Mouse (Mus musculus) thymus, postnatal 4 days (tissue): ENCODE measurements at regions not wholly inside any gene's neighbourhood (a gene's known extent, or its start where the extent isn't known, plus 50 kb on each side); places are given as distances from the start of the nearest gene placed in this dataset.

ENCODE experiments used
- DNase-seq: peaks from one replicate; pipeline ENCODE4 v3.0.0; 2021

DNA sequence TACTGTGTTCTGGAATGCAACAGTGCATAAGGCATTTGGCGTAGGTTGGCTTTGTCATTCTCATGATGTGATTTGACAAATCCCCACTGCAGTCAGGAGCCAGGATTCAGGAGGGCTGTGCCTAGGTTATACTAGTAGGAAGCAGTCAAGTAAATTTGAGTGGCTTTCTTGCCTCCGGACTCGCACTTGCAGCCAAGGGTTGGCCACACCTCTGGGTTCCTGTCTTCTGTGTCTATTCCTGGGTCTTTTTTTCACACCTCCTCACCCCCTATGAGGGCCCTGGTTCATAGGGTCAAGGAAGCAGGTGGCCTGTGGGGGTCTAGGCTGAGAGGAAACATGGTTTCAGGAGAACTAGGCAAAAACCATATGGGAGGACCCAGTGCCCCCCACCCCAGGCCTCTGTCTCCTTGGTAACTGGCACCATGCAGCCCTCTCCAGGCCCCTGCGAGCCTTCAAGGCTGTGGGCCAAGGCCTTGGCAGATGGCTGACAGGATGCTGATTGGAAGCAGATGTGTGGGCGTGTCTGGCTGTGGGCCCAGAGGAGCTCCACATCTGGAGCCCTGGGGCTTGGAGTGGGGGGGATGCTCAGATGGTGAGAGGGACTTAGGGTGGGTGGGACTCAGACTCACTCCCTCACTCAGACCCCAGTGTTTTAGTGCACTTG lies 195.7 kb downstream of the Rgs3 start:
- DNase-seq = peak; percentile 66

DNA sequence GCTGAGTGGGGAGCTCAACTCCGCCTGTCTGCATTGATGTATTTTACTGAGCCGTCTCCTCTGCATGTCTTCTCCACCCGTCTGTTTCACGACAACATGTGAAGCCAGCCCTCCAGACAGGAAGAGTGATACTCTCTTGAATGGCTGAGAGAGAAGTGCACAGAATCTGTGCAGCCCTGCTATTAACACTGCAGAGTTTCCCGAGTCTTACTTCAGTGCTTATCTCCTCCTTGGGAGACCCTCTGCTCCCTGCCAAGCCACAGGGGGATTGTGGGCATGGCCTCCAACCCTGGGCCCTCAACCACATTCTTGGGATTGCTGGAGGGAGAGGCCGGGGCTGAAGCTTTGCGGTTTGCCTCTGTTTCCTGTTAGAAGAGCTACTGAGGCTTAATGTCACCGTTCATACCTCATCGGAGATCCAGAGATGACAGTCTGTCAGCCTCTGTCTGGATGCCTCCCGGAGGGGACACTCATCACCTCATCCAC lies 197.1 kb downstream of the Rgs3 start:
- peak; percentile 62 for DNase-seq

DNA sequence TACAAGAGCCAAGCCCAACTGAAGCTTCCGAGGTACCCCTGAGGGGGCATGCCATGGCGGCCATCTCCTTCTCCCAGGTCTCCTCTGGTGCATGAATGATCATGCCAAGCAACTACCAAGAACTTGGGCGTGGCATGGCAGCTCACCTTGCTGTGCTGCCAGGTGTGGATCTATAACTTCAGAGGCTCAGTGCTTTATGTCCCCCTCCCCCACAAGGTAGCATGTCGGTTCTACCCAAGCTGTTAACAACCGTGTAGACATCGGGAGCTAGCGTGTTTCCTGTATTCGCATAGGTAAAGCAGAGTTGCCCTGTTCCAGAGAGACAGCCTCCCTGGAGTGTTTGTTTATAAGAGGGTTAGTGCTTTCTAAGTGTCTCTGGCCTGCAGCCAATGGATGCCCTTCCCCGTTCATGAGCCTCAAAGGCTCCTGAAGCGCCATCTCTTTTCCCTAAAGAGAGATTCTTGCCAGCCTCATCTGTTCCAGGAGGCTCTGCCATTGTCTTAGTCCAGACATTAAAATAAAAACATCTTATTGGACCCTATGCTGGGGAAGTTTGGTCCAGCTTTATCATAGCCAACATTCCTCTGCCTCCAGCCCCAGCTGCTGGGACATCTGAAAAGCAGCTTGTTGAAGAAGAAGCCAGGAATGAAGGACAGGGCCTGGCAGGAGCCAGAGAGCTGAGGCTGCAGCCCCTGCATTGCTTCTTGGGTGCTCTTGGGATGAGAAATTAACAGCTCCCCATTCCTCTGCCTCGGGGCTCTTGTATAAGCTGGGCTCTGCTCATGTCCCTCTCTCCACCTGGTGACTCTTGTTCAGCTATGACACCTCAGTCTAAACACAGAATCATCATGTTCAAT lies 201.3 kb downstream of the Rgs3 start:
- DNase-seq = no peak

DNA sequence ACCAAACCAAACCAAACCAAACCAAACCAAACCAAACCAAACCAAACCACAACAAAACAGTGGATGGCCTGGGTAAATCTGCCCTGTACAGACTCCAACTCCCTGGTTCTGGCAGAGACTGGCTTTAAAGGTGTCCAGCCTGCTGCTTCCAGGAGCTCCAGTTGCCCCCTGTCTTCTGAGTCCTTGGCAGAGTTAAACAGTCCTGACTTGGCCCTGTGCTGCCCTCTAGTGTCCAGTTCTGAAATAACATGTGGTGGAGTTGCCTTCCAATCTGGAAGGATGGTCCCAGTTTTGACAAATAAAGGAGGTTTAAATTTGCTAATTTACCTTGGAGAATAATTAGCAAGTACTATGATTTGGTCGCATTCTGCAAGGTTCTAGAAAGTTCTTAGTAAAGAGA lies 202.0 kb downstream of the Rgs3 start:
- DNase-seq = peak; percentile 90

DNA sequence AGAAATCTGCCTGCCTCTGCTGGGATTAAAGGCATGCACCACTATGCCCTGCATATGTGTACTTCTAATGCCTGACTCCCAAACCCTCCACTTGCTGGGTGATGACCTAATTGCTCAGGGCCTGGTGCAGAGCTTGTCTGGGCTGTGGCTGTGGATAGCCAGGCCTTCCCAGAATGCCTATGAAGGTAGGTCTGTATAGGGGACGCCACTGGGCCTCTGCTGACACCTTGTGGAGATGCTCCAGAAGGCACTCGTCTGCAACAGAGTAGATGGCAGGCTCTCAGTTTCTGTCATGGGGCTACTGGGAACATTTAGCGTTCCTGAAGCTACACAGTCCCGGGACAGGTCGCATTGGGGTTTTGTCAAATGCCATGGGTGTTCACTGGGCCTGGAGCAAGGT lies 201.4 kb upstream of the Zfp618 start:
- DNase-seq = peak; percentile 91

DNA sequence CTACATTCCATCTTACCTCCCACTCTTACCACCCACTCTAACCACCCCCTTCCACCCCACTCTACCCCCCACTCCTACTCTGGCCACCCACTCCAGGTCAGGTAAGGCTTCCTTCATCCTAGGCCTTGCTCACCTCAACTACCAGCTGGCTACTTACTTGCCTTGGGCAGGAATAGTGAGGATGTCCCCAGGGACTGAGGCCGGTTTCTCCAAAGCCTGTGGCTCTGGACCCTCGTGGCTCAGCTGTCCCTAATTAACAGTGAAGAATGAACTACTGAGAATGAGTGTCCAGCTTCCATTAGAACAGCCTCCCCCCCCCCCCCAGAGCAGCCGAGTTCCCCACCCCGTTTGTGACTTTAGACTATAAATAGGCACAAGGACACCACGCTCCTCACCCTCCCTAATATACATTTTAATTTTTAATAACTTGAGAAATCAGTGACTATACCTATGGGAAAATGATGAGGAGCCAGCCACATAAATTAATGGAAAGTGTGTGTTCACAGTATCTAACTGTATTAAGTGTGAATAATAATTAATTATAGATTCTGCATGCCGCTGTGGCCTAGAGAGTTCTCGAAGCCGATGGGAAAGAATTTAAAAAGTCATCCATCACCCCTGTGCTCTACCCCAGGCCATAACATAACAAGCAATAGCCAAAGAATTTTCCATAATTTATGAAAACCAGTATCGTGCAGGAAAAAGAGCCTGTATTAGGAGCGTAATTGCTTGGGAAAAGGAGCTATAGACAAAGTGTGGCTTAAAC lies 195.7 kb upstream of the Zfp618 start:
- no peak for DNase-seq

DNA sequence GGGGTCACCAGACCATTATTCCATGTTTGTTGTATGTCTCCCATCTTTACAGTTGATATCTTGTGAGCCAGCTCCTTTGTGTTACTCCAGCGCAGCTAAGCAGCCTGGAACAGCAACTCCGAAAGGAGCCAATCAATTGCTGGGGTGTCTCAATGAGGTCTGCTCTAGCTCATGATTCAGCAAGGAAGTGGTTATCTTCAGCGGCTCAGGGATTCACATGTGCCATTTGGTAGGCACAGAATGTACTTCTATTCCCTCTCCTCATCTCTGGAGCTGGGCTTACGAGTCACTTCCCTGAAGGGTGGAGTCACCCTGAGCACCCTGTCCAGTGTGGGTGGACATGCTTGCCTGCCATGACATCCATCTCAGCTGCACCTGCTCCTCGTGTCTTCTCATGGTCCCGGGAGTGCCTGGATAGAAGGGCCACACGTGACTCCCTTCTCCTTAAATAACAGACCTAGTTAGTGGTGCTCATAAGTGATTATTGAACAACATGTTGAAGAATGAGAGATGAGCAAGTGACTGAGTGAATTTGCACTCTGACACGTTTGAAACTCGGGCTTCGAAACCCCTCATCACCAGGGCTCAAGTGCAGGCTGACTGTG lies 190.3 kb upstream of the Zfp618 start:
- DNase-seq = no peak

DNA sequence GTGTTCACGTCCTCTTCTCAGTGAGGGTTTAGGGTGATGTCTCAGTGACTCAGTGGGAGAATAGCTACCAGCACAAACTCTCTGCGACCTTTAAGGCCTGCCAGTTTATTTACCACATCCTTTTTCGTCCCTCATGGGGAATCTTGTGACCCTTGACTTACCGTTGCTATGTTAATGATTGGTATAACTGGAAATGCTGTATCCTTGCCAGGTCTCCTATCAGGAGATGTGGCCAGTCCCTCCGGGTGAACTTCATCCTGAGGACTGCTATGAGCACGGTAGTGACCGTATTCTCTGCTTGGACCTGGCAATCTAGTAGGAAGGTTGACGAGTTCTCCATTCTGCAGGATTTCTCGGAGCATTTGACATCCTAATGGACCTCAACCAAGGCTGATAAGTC lies 188.5 kb upstream of the Zfp618 start:
- no peak for DNase-seq

DNA sequence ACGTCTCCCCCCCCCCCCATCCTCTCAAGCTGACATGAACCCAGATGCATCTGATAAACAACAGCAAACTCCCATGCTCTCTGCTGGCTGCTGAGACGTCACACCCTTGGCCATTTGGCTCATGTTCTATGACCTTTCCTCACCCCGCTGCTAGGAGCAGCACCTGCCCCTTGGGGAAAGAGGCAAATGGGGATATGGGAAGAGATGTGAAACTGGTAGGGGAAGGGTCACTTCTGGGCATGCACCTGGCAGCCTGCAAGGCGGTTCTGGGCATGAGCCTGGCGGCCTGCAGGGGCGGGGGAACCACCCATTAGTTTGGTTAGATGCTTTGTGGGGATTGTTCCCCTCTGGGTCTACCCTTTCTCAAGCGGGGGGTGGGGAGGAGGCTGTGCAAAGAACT lies 187.9 kb upstream of the Zfp618 start:
- no peak for DNase-seq

DNA sequence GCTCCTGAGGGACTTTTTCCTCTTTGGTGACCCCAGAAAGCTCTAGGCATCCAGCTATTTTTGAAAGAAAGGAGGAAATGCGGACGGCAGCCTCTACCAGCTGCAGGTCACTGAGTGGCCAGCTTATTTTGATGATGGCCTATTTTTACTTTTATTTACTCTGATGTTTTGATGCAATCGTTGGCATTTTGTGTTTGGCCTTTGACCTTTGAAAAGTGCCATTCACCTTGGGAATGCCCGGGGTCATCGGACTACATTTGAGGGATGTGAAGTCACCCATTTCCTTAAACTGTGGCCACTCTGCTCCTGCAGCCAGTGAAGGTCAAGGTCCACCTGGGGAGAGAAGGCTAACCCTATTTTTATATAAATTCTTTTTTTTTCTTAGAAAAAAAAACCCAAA lies 186.8 kb upstream of the Zfp618 start:
- no peak for DNase-seq

DNA sequence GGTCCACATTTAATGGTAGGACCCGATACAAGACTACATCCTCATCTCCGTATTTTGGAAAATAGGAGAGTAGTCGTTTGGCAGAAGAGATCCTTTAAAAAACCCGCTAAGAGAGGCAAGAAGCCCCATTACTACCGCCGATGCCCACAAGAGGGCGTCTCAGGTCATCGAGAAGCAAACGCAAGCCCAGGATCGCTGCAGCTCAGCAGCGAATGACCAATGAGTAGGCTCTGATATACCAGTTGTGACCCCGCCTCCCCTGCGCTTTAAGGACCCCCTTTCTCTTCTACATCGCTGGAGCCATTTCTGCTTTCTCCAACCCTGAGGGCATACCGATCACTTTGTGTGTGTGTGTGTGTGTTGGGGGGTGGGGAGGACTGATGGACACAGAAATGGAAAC lies 185.0 kb upstream of the Zfp618 start:
- DNase-seq = peak; percentile 98

DNA sequence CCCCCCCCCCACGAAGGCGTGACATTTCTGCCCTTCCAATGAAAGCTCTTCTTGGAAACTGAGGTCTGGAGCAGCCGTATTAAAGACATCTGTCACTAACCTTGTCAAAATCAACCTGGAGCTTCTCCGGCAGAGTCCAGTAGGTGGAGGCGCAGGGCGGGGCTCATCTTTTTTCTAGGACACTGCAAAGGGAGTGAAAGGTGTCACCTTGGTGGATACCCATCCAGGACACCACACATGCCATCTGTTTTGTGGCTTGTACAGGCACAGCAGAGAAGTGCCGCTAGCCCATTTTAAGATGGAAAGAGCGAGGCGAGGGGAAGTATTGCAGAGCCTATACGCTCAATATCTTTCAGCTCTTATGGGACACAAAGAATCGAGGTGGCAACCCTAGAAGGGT lies 184.5 kb upstream of the Zfp618 start:
- DNase-seq = peak; percentile 56

DNA sequence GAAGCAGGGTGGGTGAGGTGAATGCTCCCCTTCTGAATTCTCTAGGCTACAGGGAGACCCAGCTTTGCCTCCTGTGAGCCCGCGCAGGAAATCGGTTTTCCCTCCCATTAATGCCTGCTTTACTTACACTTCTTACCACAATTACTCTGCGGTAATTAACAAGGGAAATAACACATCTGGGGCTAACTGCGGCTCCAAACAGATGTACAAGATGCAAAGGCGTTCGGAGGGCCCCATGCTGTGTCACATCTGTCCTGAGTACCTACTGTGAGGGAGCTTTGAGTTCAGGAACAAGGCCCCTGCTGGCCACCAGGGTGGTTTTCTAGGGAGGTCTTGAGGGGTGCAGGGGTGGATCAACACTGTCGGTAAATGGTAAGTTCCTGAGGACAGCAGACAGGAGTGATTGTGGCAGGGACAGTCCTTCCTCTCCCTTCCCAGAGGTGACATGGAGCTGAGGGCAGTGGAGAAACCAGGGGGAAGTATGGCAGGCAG lies 184.0 kb upstream of the Zfp618 start:
- peak; percentile 62 for DNase-seq

DNA sequence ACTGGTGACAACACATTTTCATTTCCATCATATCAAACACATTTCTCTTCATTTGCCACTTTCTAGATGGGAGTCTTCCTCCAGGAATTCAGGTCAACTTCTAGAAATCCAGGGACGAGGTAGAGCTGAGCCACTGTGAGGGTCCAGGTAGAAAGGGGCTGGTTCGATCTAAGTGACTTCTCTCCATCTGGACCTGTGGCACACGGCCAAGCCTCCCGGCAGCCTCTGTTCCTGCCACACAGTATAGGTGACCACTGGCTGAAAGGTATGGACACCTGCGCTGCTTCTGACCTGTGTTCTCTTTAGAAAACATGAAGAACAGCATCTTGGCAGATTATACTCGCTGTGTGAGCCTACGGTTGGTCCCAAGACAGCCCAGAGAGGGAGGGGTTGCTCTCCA lies 179.7 kb upstream of the Zfp618 start:
- DNase-seq = no peak

DNA sequence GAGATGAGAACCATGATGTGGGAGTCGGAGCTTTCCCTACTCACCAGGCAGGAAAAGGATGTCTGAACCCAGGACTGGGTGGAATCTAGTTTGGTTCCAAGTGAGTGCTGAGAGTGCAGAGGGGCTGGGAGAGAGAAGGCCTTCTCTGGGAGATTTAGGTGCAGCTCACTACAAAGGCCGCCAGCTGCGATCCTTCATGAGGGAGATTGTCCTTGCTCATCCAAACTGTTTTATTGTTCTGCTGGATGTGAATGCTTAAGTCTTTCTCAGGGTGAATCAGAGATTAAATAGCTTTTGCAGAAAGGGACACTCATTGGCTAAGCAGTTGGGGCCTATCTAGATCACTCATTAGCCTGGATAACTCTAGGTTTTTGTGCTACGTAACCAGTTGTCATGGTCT lies 175.7 kb upstream of the Zfp618 start:
- peak; percentile 7 for DNase-seq

DNA sequence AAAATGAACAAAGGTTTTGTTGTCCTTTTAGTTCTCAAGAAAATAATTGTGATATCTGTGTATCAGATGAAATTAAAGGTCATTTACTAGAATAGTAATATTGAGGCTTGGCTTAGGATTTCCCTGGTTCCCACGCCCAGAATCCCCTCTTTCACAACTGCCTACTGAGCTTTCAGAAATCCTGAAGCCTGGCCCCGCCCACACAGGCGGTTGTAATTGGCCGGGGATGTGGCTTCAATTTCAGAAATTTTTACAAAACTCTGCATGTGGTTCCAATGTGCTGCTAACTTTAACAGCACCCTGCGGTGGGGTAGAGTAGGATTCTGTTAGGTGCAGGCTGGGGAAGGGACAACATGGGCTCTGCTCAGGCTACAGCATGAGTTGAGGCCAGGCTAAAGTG lies 171.8 kb upstream of the Zfp618 start:
- DNase-seq = peak; percentile 75

DNA sequence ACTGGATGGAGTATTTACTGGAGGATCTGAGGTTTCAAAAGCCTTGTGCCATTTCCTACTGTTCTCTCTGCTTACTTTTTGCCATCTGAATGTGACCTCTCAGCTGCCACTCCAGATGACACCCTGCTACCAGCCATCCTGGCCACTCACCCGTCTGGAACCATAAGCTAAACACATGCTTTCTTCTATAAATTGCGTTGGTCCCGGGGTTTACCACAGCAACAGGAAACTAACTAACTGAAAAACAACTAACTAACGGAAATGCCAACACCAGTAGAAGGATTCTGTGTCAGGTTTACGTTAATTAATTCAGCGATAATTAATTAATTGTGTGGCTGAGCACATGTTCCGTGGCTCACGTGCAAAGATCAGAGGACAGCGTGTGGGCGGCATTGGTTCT lies 169.8 kb upstream of the Zfp618 start:
- peak; percentile 31 for DNase-seq

DNA sequence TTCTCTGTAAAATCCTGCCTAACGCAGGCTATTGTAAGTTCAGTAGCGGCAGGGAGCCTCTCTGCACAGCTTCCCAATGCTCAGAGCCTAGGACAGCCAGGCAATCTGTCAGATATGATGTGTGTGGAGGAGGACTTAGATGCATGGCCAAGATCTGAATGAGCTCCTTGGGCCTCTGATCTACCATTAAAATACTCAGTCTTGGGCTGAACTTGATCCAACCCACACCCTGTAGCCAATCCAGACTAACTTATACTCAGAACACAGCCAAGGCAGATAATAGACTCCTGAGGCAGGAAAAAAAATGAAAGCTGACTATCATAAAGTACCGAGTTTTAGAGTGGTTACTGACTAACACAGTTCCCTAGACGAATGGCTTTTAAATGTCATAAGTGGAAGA lies 165.4 kb upstream of the Zfp618 start:
- DNase-seq = no peak

DNA sequence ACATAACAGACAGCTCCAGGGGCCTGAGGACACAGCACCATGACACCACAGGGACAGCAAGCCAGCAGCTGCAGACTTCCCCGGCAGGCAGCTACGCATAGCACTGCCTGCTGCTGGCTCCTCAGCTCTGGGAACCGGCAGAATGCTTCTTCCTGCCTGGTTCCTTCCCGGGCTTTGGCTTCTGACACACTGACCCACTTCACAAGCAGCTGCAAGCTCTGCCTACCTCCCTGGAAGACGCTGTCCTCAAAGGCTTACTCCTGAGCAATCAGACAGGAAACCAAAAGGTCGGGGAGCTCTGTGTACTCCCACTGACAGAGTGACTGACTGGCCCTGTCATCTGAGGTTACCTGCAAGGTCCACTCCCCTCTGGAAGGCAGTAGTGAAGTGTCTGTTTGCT lies 159.5 kb upstream of the Zfp618 start:
- peak; percentile 75 for DNase-seq

DNA sequence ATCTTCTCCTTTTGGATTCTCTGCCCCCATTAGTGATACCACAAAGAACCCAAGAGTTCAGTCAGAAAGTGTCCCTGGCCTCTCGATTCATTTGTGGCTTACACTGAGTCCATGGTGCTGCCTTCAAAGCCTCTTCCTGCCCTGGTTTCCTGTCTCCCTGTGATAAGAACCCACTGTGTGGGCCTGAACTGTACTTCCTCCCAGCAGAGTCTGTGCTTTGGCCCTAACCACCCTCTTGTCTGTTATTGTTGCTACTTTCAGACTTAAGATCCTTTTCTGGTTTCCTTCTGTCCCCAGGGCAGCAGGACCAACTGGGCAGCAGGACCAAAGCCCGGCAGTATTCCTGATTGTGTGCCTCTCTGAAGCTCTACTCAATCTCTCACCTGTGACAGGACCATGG lies 158.6 kb upstream of the Zfp618 start:
- DNase-seq = peak; percentile 51

DNA sequence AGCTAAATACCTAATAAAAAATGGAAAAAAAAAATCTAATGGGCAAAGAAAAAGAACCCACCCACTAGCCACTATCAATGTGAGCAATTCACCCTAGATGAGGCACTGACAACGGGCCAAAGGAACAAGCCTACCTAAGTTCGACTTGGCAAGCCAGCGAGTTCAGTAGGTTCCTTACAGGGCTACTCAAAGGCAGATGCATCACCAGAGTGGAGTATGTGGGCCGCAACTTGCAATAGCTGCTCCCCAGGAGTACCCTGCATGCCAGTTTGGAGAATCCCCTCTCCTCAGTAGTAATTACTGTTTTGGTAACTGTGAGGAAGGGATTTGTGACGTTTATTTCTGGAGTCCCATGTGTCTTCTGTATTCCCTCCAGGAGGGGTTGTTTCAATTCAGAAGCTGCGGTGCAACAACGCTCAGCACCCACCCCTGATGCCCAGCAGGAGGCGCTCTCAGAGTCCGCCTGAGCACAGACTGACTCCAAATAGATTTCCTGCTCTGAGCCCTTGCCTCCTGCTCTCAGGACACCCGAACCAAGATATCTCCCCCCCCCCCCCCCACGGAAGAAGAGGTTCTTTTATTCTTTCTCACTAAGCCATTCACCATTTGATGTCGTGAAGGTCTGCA lies 157.3 kb upstream of the Zfp618 start:
- peak; percentile 52 for DNase-seq

DNA sequence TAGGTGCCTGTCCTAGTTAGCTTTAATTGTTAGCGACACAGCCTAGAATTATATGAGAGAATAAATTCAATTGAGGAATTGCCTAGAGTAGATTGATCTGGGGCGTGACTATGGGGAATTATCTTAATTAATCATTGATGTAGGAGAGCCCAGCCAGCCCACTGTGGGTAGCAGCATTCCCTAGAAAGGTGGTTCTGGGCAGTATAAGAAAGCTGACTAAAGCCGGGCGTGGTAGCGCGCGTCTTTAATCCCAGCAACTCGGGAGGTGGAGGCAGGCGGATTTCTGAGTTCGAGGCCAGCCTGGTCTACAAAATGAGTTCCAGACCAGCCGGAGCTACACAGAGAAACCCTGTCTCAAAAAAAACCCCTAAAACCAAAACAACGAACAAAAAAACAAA lies 156.8 kb upstream of the Zfp618 start:
- peak; percentile 5 for DNase-seq

DNA sequence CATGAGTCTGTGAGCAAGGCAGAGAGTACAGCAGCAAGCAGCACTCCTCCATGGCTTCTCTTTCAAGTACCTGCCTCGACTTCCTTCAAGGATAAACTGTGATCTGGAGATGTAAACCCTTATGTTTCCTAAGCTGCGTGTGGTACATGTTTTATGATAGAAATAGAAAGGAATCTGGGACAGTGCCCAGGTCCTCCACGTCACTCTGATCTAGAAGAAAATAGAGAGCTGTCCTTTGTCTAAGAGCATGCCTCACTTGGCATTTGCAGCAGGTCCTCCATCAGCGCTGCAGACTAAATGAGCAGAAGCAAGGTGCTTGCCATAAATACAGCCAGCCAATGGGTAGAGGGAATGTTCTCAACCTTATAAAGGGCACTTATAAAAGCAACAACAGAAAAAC lies 156.3 kb upstream of the Zfp618 start:
- DNase-seq = peak; percentile 10
